Mouse (Mus musculus): ENCODE results near the gene Ehmt2.

DNA sequence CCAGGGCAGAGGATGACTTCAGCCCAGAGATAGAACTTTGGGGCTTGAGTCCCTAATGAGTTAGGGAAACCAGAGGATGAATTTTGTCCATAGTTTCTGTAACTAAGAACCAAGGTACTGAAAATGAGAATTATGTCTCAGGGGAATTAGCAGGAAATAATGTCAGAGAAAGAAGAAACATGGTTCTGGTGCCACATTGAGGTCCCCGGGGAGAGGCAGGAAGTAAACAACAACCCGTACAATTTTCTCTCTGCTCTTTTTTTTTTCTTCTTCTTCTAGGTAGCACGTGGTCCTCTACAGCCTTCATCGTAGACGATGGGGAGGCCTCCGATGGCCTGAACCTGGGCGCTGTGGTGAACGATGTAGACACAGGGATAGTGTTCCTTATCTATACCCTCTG is 34.0 kb downstream of the Ehmt2 start:
- no peak for TF ChIP-seq CTCF (IDR thresholded peaks at IDR 0.05; ENCODE audit: insufficient read depth, low read depth, low read length)
- no peak for TF ChIP-seq POLR2A (IDR thresholded peaks at IDR 0.05; ENCODE audit: insufficient read depth, low read depth, low read length)
